Mouse (Mus musculus) adrenal gland, adult 2 months (tissue): ENCODE measurements at regions not wholly inside any gene's neighbourhood (a gene's known extent, or its start where the extent isn't known, plus 50 kb on each side); places are given as distances from the start of the nearest gene placed in this dataset.

Source experiments
- DNase-seq: peaks from one replicate; pipeline ENCODE4 v3.0.0; 2021

DNA sequence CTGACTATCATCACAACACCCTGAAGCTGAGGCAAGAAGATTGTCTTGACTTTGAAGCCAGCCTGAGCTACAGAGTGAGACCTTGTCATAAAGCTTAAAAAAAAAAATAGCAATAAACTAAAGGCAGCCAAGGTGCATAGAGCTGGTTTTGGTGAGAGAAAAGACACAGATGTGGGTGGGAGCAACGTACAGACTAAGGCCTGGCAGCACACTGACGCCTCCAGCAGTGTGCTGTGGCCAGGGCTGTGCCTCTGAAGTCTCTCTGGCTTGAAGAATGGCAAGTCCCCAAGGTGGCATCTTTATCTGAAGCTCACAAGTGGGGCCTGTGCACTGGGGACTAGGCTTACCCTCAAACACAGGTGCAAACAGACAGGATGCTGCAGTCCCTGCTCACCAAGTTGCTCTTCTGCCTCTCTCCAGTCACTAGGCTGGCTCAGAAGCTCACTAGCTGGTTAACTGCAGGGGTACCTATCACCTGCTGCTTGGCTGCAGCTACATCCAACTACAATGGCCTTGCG is 159.3 kb upstream of the Zmiz1 start:
- DNase-seq, result no peak

- no peak for DNase-seq
Observed at GRCm38 (mm10) chr14:25301336-25302031, 157.5 kb upstream of the Zmiz1 start.

GRCm38 (mm10) chr14:25304391-25304851 is 154.6 kb upstream of the Zmiz1 start:
- peak; percentile 85 for DNase-seq

- DNase-seq, result no peak
Observed at GRCm38 (mm10) chr14:25306166-25306565, 152.8 kb upstream of the Zmiz1 start.

- no peak for DNase-seq
Observed at GRCm38 (mm10) chr14:25306961-25307654, 151.9 kb upstream of the Zmiz1 start.

- no peak for DNase-seq
Observed at GRCm38 (mm10) chr14:25308051-25308450, 150.9 kb upstream of the Zmiz1 start.

GRCm38 (mm10) chr14:25310671-25311151 is 148.3 kb upstream of the Zmiz1 start:
- DNase-seq, result no peak

DNA sequence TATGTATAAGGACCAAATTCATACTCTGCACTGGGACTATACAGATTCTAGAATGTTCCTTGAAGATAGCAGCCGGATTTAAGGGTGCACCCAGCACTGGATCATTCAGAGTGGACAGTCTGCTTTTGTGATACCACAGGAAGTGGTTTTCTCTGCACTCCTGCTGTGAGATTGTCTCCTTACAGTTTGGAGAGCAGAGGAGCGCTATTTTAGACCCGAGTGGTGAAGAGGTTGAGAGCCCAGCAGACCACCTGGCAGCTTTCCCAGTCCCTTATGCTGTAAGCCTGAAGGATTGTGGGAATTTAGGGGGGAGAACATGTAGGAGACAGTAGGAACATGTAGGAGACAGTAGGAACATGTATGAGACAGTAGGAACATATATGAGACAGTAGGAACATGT is 147.5 kb upstream of the Zmiz1 start:
- no peak for DNase-seq

GRCm38 (mm10) chr14:25312135-25312534 is 146.8 kb upstream of the Zmiz1 start:
- DNase-seq, result no peak

- peak; percentile 40 for DNase-seq
Observed at GRCm38 (mm10) chr14:25312814-25313426, 146.1 kb upstream of the Zmiz1 start.

DNA sequence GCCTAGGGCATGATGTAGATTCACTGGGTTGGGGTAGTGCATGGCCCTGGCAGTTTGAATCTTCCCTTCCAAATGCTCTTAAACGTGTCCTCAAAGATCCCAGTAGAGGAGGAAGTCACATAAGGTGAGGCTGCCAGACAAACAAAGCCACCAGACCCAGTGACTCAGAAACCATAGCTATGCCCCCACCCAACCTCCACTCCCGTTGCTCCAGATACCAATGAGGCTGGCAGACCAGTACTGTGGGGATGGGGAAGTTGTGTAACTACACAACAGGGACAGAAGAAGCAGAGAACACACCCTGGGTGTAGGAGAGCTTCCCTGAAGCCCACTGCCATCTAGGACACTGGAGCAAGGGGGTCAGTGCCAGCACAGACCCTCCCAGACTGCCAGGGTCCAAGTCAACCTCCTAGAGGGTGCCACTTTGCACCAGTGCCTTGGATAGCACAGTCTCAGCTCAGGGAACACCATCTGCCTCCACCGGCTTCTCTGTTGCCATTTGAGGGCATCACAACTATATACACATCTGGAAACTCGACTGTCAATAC is 145.2 kb upstream of the Zmiz1 start:
- no peak for DNase-seq

GRCm38 (mm10) chr14:25316491-25316890 is 142.5 kb upstream of the Zmiz1 start:
- no peak for DNase-seq

GRCm38 (mm10) chr14:25317680-25318471 is 141.1 kb upstream of the Zmiz1 start:
- DNase-seq, result peak; percentile 68

GRCm38 (mm10) chr14:25318909-25319308 is 140.1 kb upstream of the Zmiz1 start:
- no peak for DNase-seq

- DNase-seq, result no peak
Observed at GRCm38 (mm10) chr14:25320141-25320540, 138.8 kb upstream of the Zmiz1 start.

- DNase-seq, result no peak
Observed at GRCm38 (mm10) chr14:25323542-25324484, 135.2 kb upstream of the Zmiz1 start.

GRCm38 (mm10) chr14:25325887-25326286 is 133.1 kb upstream of the Zmiz1 start:
- DNase-seq, result no peak

GRCm38 (mm10) chr14:25328230-25328629 is 130.8 kb upstream of the Zmiz1 start:
- DNase-seq, result peak; percentile 51

DNA sequence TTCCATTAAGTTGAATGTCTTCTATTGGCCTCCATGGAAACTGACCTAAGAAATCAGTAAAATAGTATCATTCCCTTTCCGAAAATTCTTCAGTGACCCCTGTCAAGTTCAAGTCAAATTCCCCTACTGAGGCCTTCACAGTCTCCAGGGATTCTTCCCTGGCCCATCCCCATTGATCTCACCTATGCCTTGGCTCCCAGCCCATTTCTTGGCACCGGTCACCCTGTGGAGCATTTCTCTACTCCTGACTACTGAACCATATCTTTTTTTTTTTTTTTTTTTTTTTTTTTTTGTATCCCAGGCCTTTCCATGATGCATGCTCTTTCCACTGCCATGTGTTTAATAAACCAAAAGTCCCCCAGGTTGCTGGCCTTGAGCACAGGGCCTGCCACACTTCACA is 124.8 kb upstream of the Zmiz1 start:
- DNase-seq, result no peak

- DNase-seq, result no peak
Observed at GRCm38 (mm10) chr14:25336875-25337274, 122.1 kb upstream of the Zmiz1 start.
